Mouse (Mus musculus) common myeloid progenitor, adult 5-6 weeks (primary cell): ENCODE measurements around the gene Plekhh2. TPM values are rescaled to one million over a fixed set of nuclear protein-coding genes. Genes with fewer than 3 reads are reported as not detected.

Experiments
- ATAC-seq: replicated peaks from 2 replicates; pipeline ENCODE4 v1.8.0; 2016; ENCODE audit warnings: low read depth, mild to moderate bottlenecking, moderate TSS enrichment, inconsistent platforms; ENCODE audit not compliant: poor library complexity, severe bottlenecking
- total RNA-seq: library from RNA; stranded (forward); fragments of 200-1000, 187-1606 nt; gene quantifications from 2 replicates; pipeline ENCODE4 v1.2.3, GENCODE M21; 2017

Plekhh2 gene
- total RNA-seq, 1 experiment from 2014 or later, result not detected

GRCm38 (mm10) chr17:84568807-84569206, 57.1 kb downstream of the Plekhh2 start:
- ATAC-seq, result no peak

- no peak for ATAC-seq
These were observed 58.1 kb downstream of the Plekhh2 start for GRCm38 (mm10) chr17:84569770-84570169.

- ATAC-seq, result no peak
These were observed 59.9 kb downstream of the Plekhh2 start for GRCm38 (mm10) chr17:84571629-84572028.

- ATAC-seq, result no peak
These were observed 61.6 kb downstream of the Plekhh2 start for GRCm38 (mm10) chr17:84573305-84573704.

- ATAC-seq, result no peak
These were observed 62.2 kb downstream of the Plekhh2 start for GRCm38 (mm10) chr17:84573940-84574339.

- no peak for ATAC-seq
These were observed 63.4 kb downstream of the Plekhh2 start for GRCm38 (mm10) chr17:84575108-84575507.

- ATAC-seq, result no peak
These were observed 65.1 kb downstream of the Plekhh2 start for GRCm38 (mm10) chr17:84576621-84577293.

- no peak for ATAC-seq
These were observed 67.6 kb downstream of the Plekhh2 start for GRCm38 (mm10) chr17:84579249-84579648.

GRCm38 (mm10) chr17:84579817-84580216, 68.1 kb downstream of the Plekhh2 start:
- ATAC-seq, result no peak

GRCm38 (mm10) chr17:84580821-84581220, 69.1 kb downstream of the Plekhh2 start:
- ATAC-seq, result no peak

GRCm38 (mm10) chr17:84581740-84582414, 70.2 kb downstream of the Plekhh2 start:
- ATAC-seq, result no peak

- no peak for ATAC-seq
These were observed 72.4 kb downstream of the Plekhh2 start for GRCm38 (mm10) chr17:84584107-84584506.

- ATAC-seq, result no peak
These were observed 73.4 kb downstream of the Plekhh2 start for GRCm38 (mm10) chr17:84585104-84585503.

GRCm38 (mm10) chr17:84590065-84590464, 78.4 kb downstream of the Plekhh2 start:
- no peak for ATAC-seq

GRCm38 (mm10) chr17:84591431-84592150, 79.9 kb downstream of the Plekhh2 start:
- no peak for ATAC-seq

GRCm38 (mm10) chr17:84596015-84596441, 84.3 kb downstream of the Plekhh2 start:
- ATAC-seq, result no peak

GRCm38 (mm10) chr17:84596501-84596900, 84.8 kb downstream of the Plekhh2 start:
- no peak for ATAC-seq

GRCm38 (mm10) chr17:84597859-84598258, 86.2 kb downstream of the Plekhh2 start:
- no peak for ATAC-seq

GRCm38 (mm10) chr17:84598928-84599327, 87.2 kb downstream of the Plekhh2 start:
- ATAC-seq, result no peak

- ATAC-seq, result no peak
These were observed 88.6 kb downstream of the Plekhh2 start for GRCm38 (mm10) chr17:84600051-84600983.
